Mouse (Mus musculus): ENCODE results near the gene Hspb8. TPM values are rescaled to one million over a fixed set of nuclear protein-coding genes. Genes with fewer than 3 reads are reported as not detected.
A peak's percentile ranks its signal among the peaks of the same experiment; 100 is the strongest.

Hspb8 gene
- polyA plus RNA-seq, 1 experiment from 2014 or later: 5.0 TPM

GRCm38 (mm10) chr5:116409689-116410590, 12.7 kb downstream of the Hspb8 start:
- 5% methylated on average over 15 of the region's 16 CpGs for WGBS
- Histone ChIP-seq H3K27me3 (ENCODE audit: insufficient read depth, low read length) (no peaks in the 10 kb centered on the region), H3K4me3 (replicated peaks; ENCODE audit: low read depth, low read length) (no peak overlapping the region), H3K4me1 (replicated peaks; ENCODE audit: insufficient read depth, low read length) (peaks cover 3% of the 10 kb centered on the region; the same call in 1 of the 2 replicates), H3K9me3 (replicated peaks; ENCODE audit: low read length) (no peaks in the 10 kb centered on the region), H3K36me3 (ENCODE audit: insufficient read depth, low read length) (no peaks in the 10 kb centered on the region), H3K27ac (no peak overlapping the region), H3K9ac (ENCODE audit: low read depth, low read length) (no peak overlapping the region), H3K4me2 (ENCODE audit: low read length) (peak overlapping the region; percentile 25; the same call in 1 of the 2 replicates)
- DNase-seq (ENCODE audit: low spot score): peak; percentile 46
- TF ChIP-seq CTCF (IDR thresholded peaks at IDR 0.05; ENCODE audit: low read depth): no peak
- no peak for ATAC-seq (replicated peaks; ENCODE audit: low FRiP score, low read depth)

DNA sequence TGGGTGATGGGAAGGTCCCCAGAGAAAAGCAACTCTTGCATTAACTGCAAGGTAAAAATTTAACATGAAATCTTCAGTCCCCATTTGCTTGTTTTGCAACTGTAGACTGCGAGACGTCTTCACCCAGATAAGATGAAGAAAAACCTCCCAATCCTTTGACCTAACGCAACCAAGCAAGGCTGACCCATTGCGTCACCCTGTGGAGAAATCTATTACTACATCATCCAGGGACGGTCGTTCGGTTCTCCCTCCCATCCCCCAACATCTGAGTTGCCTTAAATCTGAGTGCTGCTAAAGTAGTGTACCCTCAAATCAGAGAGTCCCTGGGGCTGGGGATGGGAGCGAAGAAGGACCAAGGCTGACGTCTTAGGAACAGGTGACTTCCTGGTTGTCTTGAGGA, 13.7 kb downstream of the Hspb8 start:
- 72% methylated on average over 9 of the region's 9 CpGs for WGBS
- Histone ChIP-seq H3K9me3 (replicated peaks; ENCODE audit: low read length) (no peaks in the 10 kb centered on the region), H3K4me2 (ENCODE audit: low read length) (no peak overlapping the region), H3K9ac (ENCODE audit: low read depth, low read length) (no peak overlapping the region), H3K36me3 (ENCODE audit: insufficient read depth, low read length) (no peaks in the 10 kb centered on the region), H3K4me1 (replicated peaks; ENCODE audit: insufficient read depth, low read length) (peaks cover 3% of the 10 kb centered on the region; the same call in 1 of the 2 replicates), H3K27ac (no peak overlapping the region), H3K27me3 (ENCODE audit: insufficient read depth, low read length) (no peaks in the 10 kb centered on the region), H3K4me3 (replicated peaks; ENCODE audit: low read depth, low read length) (no peak overlapping the region)
- DNase-seq (ENCODE audit: low spot score) (no peak), ATAC-seq (replicated peaks; ENCODE audit: low FRiP score, low read depth) (no peak)
- no peak for TF ChIP-seq CTCF (IDR thresholded peaks at IDR 0.05; ENCODE audit: low read depth)

GRCm38 (mm10) chr5:116407936-116408335, 14.7 kb downstream of the Hspb8 start:
- no peak for TF ChIP-seq CTCF (IDR thresholded peaks at IDR 0.05; ENCODE audit: low read depth)
- H3K9me3 ChIP-seq (replicated peaks; ENCODE audit: low read length): no peaks in the 10 kb centered on the region
- H3K27ac ChIP-seq: no peak overlapping the region
- H3K4me1 ChIP-seq (replicated peaks; ENCODE audit: insufficient read depth, low read length): peaks cover 3% of the 10 kb centered on the region; the same call in 1 of the 2 replicates
- 28% methylated on average over 6 of the region's 6 CpGs for WGBS
- DNase-seq (ENCODE audit: low spot score) (peak; percentile 62), ATAC-seq (replicated peaks; ENCODE audit: low FRiP score, low read depth) (no peak)
- no peaks in the 10 kb centered on the region for H3K27me3 ChIP-seq (ENCODE audit: insufficient read depth, low read length)
- no peak overlapping the region for H3K4me2 ChIP-seq (ENCODE audit: low read length)
- no peak overlapping the region for H3K9ac ChIP-seq (ENCODE audit: low read depth, low read length)
- H3K4me3 ChIP-seq (replicated peaks; ENCODE audit: low read depth, low read length): no peak overlapping the region
- H3K36me3 ChIP-seq (ENCODE audit: insufficient read depth, low read length): no peaks in the 10 kb centered on the region

DNA sequence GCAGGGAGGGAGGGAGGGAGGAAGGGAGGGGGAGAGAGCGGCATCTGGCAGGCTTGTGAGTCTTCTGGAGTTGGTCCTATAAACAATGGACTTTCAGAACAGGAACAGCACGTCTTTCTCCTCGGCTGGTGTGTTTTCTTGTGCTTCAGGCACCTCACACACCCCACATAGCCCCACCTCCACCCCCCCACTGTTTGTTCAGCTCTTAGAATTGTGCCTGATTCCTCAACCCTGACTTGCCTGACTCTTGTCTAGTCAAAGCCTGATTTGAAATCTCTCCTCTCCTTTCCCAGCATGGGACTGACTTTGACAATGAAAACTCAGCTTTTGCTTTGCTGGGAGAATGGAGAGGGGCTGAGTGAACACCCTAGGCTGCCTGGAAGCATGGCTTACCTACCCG, 15.3 kb downstream of the Hspb8 start:
- no peaks in the 10 kb centered on the region for H3K36me3 ChIP-seq (ENCODE audit: insufficient read depth, low read length)
- ATAC-seq (replicated peaks; ENCODE audit: low FRiP score, low read depth) (no peak), DNase-seq (ENCODE audit: low spot score) (no peak)
- peaks cover 3% of the 10 kb centered on the region; the same call in 1 of the 2 replicates for H3K4me1 ChIP-seq (replicated peaks; ENCODE audit: insufficient read depth, low read length)
- no peak overlapping the region for H3K9ac ChIP-seq (ENCODE audit: low read depth, low read length)
- no peaks in the 10 kb centered on the region for H3K9me3 ChIP-seq (replicated peaks; ENCODE audit: low read length)
- H3K4me2 ChIP-seq (ENCODE audit: low read length): no peak overlapping the region
- H3K4me3 ChIP-seq (replicated peaks; ENCODE audit: low read depth, low read length): no peak overlapping the region
- TF ChIP-seq CTCF (IDR thresholded peaks at IDR 0.05; ENCODE audit: low read depth): no peak
- whole genome bisulfite sequencing: 27% methylated on average over 4 of the region's 4 CpGs
- H3K27ac ChIP-seq: peak overlapping the region; percentile 42; the same call in 1 of the 2 replicates
- H3K27me3 ChIP-seq (ENCODE audit: insufficient read depth, low read length): no peaks in the 10 kb centered on the region

- Histone ChIP-seq H3K27ac (no peak overlapping the region), H3K4me2 (ENCODE audit: low read length) (no peak overlapping the region), H3K27me3 (ENCODE audit: insufficient read depth, low read length) (no peaks in the 10 kb centered on the region), H3K9me3 (replicated peaks; ENCODE audit: low read length) (no peaks in the 10 kb centered on the region), H3K9ac (ENCODE audit: low read depth, low read length) (no peak overlapping the region), H3K4me3 (replicated peaks; ENCODE audit: low read depth, low read length) (no peak overlapping the region), H3K4me1 (replicated peaks; ENCODE audit: insufficient read depth, low read length) (peaks cover 3% of the 10 kb centered on the region; the same call in 1 of the 2 replicates), H3K36me3 (ENCODE audit: insufficient read depth, low read length) (no peaks in the 10 kb centered on the region)
- no peak for TF ChIP-seq CTCF (IDR thresholded peaks at IDR 0.05; ENCODE audit: low read depth)
- ATAC-seq (replicated peaks; ENCODE audit: low FRiP score, low read depth): no peak
- DNase-seq (ENCODE audit: low spot score): no peak
- WGBS: 73% methylated on average over 3 of the region's 3 CpGs
Measured at GRCm38 (mm10) chr5:116406507-116406906, 16.2 kb downstream of the Hspb8 start.

DNA sequence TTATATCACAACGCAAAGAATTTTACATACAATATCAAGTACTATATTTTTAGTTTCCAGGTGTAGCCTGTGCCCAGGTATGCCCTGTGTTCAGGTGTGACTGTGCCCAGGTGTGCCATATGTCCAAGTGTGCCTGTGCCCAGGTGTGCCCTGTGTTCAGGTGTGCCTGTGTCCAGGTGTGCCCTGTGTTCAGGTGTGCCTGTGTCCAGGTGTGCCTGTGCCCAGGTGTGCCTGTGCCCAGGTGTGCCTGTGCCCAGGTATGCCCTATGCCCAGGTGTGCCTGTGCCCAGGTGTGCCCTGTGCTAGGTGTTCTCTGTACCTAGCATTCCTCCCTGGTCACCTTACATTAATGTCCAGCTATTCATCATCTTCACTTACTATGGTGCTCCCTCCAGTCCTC, 16.7 kb downstream of the Hspb8 start:
- H3K4me2 ChIP-seq (ENCODE audit: low read length): no peak overlapping the region
- no peaks in the 10 kb centered on the region for H3K9me3 ChIP-seq (replicated peaks; ENCODE audit: low read length)
- peaks cover 3% of the 10 kb centered on the region; the same call in 1 of the 2 replicates for H3K4me1 ChIP-seq (replicated peaks; ENCODE audit: insufficient read depth, low read length)
- no peaks in the 10 kb centered on the region for H3K27me3 ChIP-seq (ENCODE audit: insufficient read depth, low read length)
- DNase-seq (ENCODE audit: low spot score) (no peak), ATAC-seq (replicated peaks; ENCODE audit: low FRiP score, low read depth) (no peak)
- no peak overlapping the region for H3K9ac ChIP-seq (ENCODE audit: low read depth, low read length)
- H3K4me3 ChIP-seq (replicated peaks; ENCODE audit: low read depth, low read length): no peak overlapping the region
- WGBS: 100% methylated on average over 1 of the region's 1 CpGs
- no peaks in the 10 kb centered on the region for H3K36me3 ChIP-seq (ENCODE audit: insufficient read depth, low read length)
- no peak for TF ChIP-seq CTCF (IDR thresholded peaks at IDR 0.05; ENCODE audit: low read depth)
- no peak overlapping the region for H3K27ac ChIP-seq

Measured in kidney, postnatal 0 days (tissue).